Mouse (Mus musculus) intestine, embryonic 15.5 days (tissue): ENCODE data around the gene Col26a1. TPM values are rescaled to one million over a fixed set of nuclear protein-coding genes. Genes with fewer than 3 reads are reported as not detected.
A peak's percentile ranks its signal among the peaks of the same experiment; 100 is the strongest.

ENCODE experiments used
- ATAC-seq: fragments of 200-750 bp; cut with Nextera tagmentation; 2 replicates; pipeline ENCODE4 v1.8.0; 2017; ENCODE audit warnings: moderate TSS enrichment, moderate library complexity
- H3K27ac ChIP-seq: fragments of 300-500 bp; sonication (generic); 2 replicates; pipeline ENCODE4 v1.5.1; 2015; ENCODE audit warnings: mild to moderate bottlenecking, inconsistent platforms
- H3K27me3 ChIP-seq: fragments of 300-500 bp; sonication (generic); replicated peaks from 2 replicates; pipeline ENCODE4 v1.6.1; 2015; ENCODE audit warnings: inconsistent platforms
- H3K36me3 ChIP-seq: fragments of 300-500 bp; sonication (generic); 2 replicates; pipeline ENCODE4 v1.6.1; 2015; ENCODE audit warnings: inconsistent platforms
- H3K4me1 ChIP-seq: fragments of 300-500 bp; sonication (generic); replicated peaks from 2 replicates; pipeline ENCODE4 v1.6.1; 2015; ENCODE audit warnings: inconsistent platforms
- H3K4me2 ChIP-seq: fragments of 300-500 bp; sonication (generic); replicated peaks from 2 replicates; pipeline ENCODE4 v1.6.1; 2015; ENCODE audit warnings: mild to moderate bottlenecking, inconsistent platforms
- H3K4me3 ChIP-seq: fragments of 300-500 bp; sonication (generic); replicated peaks from 2 replicates; pipeline ENCODE4 v1.5.1; 2015; ENCODE audit warnings: inconsistent platforms
- H3K9ac ChIP-seq: fragments of 300-500 bp; sonication (generic); 2 replicates; pipeline ENCODE4 v1.6.1; 2015; ENCODE audit warnings: inconsistent platforms
- H3K9me3 ChIP-seq: fragments of 300-500 bp; sonication (generic); 2 replicates; pipeline ENCODE4 v1.6.1; 2016; ENCODE audit warnings: inconsistent platforms
- WGBS: fragments of 180-500 bp; shearing (Covaris S2); methylation state at CpG from one replicate; pipeline ENCODE4 v1.1.7; 2015; 5-methylcytosine and 5-hydroxymethylcytosine counted together
- polyA plus RNA-seq: library from polyadenylated mRNA; unstranded; fragments of >200 nt; fragmentation: Nextera tagmentation; extraction: Ambion mirVana; gene quantifications from 2 replicates; pipeline ENCODE4 v1.2.1, GENCODE M21; 2015

Col26a1 gene
- polyA plus RNA-seq, 1 experiment from 2014 or later: 10.8 TPM

DNA sequence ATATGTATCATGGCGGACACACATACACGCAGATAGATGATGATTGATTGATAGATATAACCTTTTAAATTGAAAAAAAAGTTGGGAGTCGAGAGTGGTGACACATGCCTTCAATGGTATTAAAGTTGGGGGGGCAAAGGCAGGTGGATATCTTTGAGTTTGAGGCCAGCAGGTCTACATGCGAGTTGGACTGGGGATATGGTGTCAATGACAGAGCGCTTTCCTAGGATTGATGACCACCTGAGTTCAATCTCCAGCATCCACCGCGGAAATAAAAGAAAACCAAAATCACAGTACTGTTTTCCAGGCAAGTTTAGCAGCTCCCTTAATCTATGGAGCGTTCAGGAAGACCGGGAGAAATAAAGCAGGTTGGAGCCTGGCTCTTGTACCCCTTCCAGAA is 24.6 kb upstream of the Col26a1 start:
- peak; percentile 55 for ATAC-seq
- Histone ChIP-seq H3K4me3 (peak overlapping the region; percentile 67), H3K9me3 (no peaks in the 10 kb centered on the region), H3K4me1 (peaks cover 4% of the 10 kb centered on the region), H3K4me2 (peak overlapping the region; percentile 70), H3K36me3 (peaks cover 3% of the 10 kb centered on the region; the same call in 1 of the 2 replicates), H3K27ac (no peak overlapping the region), H3K9ac (no peak overlapping the region), H3K27me3 (no peaks in the 10 kb centered on the region)
- 38% methylated on average over 9 of the region's 9 CpGs for WGBS

DNA sequence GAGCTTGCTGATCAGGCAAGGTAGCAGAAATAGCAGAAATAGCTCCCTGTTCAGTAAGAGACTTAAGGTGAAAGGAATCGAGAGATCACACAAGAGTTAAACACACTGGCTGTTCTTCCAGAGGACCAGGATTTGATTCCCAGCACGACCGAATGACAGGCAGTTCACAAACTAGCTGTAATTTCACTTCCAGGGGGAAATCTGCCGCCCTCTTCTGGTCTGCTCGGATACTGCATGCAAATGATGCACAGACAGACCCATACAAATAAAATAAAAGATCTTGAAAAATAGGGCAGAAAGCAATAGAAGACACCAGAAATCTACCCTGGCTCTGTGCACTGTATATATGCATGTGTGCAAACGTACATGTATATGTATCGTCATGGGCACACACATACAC is 22.6 kb upstream of the Col26a1 start:
- Histone ChIP-seq H3K36me3 (no peaks in the 10 kb centered on the region), H3K4me1 (peaks cover 4% of the 10 kb centered on the region), H3K27me3 (no peaks in the 10 kb centered on the region), H3K4me3 (no peak overlapping the region), H3K27ac (no peak overlapping the region), H3K9me3 (no peaks in the 10 kb centered on the region), H3K4me2 (no peak overlapping the region), H3K9ac (no peak overlapping the region)
- 55% methylated on average over 7 of the region's 7 CpGs for WGBS
- no peak for ATAC-seq

GRCm38 (mm10) chr5:136904621-136905020 is 21.6 kb upstream of the Col26a1 start:
- H3K27me3 ChIP-seq: no peaks in the 10 kb centered on the region
- H3K36me3 ChIP-seq: no peaks in the 10 kb centered on the region
- WGBS: 54% methylated on average over 3 of the region's 3 CpGs
- H3K4me3 ChIP-seq: no peak overlapping the region
- no peak overlapping the region for H3K4me2 ChIP-seq
- no peak for ATAC-seq
- H3K27ac ChIP-seq: no peak overlapping the region
- H3K4me1 ChIP-seq: peaks cover 4% of the 10 kb centered on the region
- no peaks in the 10 kb centered on the region for H3K9me3 ChIP-seq
- H3K9ac ChIP-seq: no peak overlapping the region

DNA sequence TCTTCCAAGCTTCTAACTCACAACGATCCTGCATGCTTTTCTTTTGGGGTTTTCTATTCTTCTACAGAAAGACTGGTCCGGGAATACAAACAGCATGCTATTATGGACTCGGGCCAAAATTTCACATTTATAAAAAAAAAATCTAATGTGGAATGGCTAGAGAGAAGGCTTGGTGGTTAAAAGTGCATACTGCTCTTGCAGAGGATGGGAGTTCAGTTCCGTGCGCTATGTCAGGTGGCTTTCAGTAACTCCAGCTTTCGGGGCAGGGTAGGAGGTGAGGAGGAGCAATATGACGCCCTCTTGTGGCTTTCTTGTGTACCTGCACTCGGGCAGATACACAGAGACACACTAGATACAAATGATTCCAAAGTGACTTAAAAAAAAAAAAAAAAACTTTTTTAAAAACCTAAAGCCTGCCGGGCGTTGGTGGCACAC is 12.5 kb upstream of the Col26a1 start:
- Histone ChIP-seq H3K4me2 (peak overlapping the region; percentile 35), H3K27me3 (no peaks in the 10 kb centered on the region), H3K36me3 (no peaks in the 10 kb centered on the region), H3K9me3 (no peaks in the 10 kb centered on the region), H3K27ac (no peak overlapping the region), H3K4me1 (peaks cover 6% of the 10 kb centered on the region; the same call in 1 of the 2 replicates), H3K9ac (no peak overlapping the region), H3K4me3 (no peak overlapping the region)
- WGBS: 48% methylated on average over 10 of the region's 10 CpGs
- ATAC-seq: no peak

DNA sequence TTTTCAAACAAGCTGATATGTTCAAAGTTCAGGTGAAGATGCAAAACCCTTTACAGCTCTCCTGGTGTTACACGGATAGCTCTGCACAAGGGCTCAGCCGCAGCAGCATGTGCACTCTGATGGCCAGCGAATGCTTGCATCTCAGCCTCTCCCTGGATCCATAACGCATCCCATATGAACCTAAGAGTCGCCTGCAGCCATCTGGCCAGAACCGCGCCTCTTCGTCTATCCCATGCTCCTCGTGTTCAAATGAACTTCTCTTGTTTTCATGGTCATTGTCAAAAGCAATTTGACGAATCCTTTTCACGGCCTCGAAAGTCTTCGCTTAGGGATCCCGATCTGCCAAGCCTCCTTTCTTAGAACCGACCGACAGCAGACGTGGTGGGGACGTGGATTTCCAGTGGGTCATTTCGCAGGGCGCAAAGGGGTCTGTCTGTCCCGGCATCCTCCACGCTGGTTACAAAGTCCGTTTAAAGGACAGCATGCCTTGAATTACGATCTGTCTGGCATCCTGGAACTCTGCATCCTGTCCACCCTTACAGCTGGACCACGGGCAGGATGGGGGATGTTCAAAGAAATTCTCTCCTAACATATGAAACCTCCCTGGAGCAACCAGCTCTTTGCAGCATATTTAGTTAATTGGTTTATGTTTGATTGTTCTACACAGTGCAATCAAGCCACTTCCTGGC is 12.0 kb upstream of the Col26a1 start:
- no peak overlapping the region for H3K27ac ChIP-seq
- no peaks in the 10 kb centered on the region for H3K36me3 ChIP-seq
- no peak overlapping the region for H3K9ac ChIP-seq
- 47% methylated on average over 25 of the region's 25 CpGs for WGBS
- peak overlapping the region; percentile 35 for H3K4me2 ChIP-seq
- no peaks in the 10 kb centered on the region for H3K9me3 ChIP-seq
- H3K27me3 ChIP-seq: no peaks in the 10 kb centered on the region
- no peak for ATAC-seq
- peaks cover 6% of the 10 kb centered on the region; the same call in 1 of the 2 replicates for H3K4me1 ChIP-seq
- no peak overlapping the region for H3K4me3 ChIP-seq

GRCm38 (mm10) chr5:136888539-136889355 is 5.7 kb upstream of the Col26a1 start:
- H3K27ac ChIP-seq: 0 out of 2 replicates have a peak overlapping the region, but pooled peaks have one; percentile 44
- H3K4me2 ChIP-seq: peak overlapping the region; percentile 40
- WGBS: 46% methylated on average over 19 of the region's 19 CpGs
- no peak for ATAC-seq
- H3K4me1 ChIP-seq: peaks cover 9% of the 10 kb centered on the region; the same call in 1 of the 2 replicates
- no peak overlapping the region for H3K4me3 ChIP-seq
- H3K36me3 ChIP-seq: no peaks in the 10 kb centered on the region
- no peaks in the 10 kb centered on the region for H3K9me3 ChIP-seq
- H3K27me3 ChIP-seq: peaks cover 7% of the 10 kb centered on the region
- H3K9ac ChIP-seq: 0 out of 2 replicates have a peak overlapping the region, but pooled peaks have one; percentile 23

DNA sequence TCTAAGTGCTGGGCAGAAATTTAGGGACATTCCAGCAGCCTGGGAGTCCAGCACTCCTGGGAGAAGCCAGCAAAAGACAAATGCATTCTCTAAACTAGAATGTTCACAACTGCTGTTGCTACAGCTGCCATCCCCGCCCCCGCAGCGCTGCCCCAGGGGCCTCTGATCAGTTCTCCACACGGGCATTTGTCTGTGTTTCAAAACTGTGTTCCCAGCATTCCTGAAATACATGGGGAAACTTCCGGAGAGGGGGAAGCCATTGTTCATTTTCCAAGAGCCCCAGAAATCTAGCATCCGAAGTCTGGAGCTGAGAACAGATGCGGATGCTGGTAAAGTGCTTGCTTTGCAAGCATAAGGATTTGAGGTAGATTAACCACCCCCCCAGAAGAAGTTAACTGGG is 3.9 kb upstream of the Col26a1 start:
- Histone ChIP-seq H3K27ac (no peak overlapping the region), H3K4me1 (peaks cover 20% of the 10 kb centered on the region), H3K9ac (no peak overlapping the region), H3K9me3 (no peaks in the 10 kb centered on the region), H3K36me3 (no peaks in the 10 kb centered on the region), H3K27me3 (peaks cover 25% of the 10 kb centered on the region), H3K4me2 (no peak overlapping the region), H3K4me3 (no peak overlapping the region)
- WGBS: 28% methylated on average over 7 of the region's 7 CpGs
- no peak for ATAC-seq

DNA sequence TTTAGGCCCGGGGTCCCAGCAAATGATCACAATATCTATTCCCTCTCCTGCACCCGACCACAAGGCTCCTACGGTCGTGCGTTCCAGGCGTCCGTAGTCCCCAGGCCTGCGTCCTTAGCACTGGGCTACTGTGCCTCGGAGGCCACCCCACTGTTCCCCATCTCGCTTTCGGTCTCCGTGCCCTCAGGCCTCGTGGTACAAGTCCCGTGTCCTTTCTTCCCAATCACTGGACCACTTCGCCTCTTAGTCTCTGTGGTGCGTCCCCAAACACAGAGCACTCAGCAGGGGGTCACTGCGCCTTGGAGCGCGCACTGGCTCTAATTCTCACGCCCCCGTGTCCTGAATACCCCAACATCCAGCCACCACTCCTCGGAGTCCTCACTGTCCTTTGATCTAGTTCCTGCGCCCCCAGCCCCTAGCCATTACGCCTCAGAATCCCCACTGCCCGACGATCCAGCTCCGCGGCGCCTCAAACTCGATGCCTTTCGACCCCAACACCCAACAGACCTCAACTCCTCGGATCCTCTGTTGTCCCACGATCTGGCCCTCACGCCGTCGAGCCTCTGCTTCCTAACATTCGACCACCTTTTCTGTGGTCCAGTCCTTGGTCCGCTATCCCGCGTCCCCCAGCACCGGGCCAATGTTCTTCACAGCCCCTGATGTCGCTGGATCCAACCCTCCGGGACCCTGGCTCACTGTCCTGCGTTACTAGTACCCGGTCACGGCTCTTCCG is 788 bp downstream of the Col26a1 start:
- 3% methylated on average over 47 of the region's 47 CpGs for WGBS
- H3K4me2 ChIP-seq: peak overlapping the region; percentile 75
- no peaks in the 10 kb centered on the region for H3K36me3 ChIP-seq
- 0 out of 2 replicates have a peak, but pooled peaks have one; percentile 31 for ATAC-seq
- peak overlapping the region; percentile 62 for H3K9ac ChIP-seq
- peaks cover 30% of the 10 kb centered on the region for H3K27me3 ChIP-seq
- peaks cover 20% of the 10 kb centered on the region for H3K4me1 ChIP-seq
- no peak overlapping the region for H3K27ac ChIP-seq
- no peaks in the 10 kb centered on the region for H3K9me3 ChIP-seq
- H3K4me3 ChIP-seq: peak overlapping the region; percentile 51

- H3K9me3 ChIP-seq: no peaks in the 10 kb centered on the region
- peak overlapping the region; percentile 75 for H3K4me2 ChIP-seq
- ATAC-seq: peak; percentile 92
- H3K9ac ChIP-seq: peak overlapping the region; percentile 40
- H3K27me3 ChIP-seq: peaks cover 30% of the 10 kb centered on the region
- H3K27ac ChIP-seq: no peak overlapping the region
- H3K36me3 ChIP-seq: no peaks in the 10 kb centered on the region
- 5% methylated on average over 39 of the region's 39 CpGs for WGBS
- peaks cover 17% of the 10 kb centered on the region for H3K4me1 ChIP-seq
- H3K4me3 ChIP-seq: peak overlapping the region; percentile 51
These were observed 1.5 kb downstream of the Col26a1 start for GRCm38 (mm10) chr5:136881380-136882009.

- H3K36me3 ChIP-seq: no peaks in the 10 kb centered on the region
- no peak for ATAC-seq
- H3K9ac ChIP-seq: no peak overlapping the region
- no peaks in the 10 kb centered on the region for H3K9me3 ChIP-seq
- H3K4me1 ChIP-seq: peaks cover 17% of the 10 kb centered on the region
- H3K27ac ChIP-seq: no peak overlapping the region
- H3K4me2 ChIP-seq: no peak overlapping the region
- WGBS: 84% methylated on average over 8 of the region's 8 CpGs
- no peak overlapping the region for H3K4me3 ChIP-seq
- H3K27me3 ChIP-seq: peaks cover 30% of the 10 kb centered on the region
These were observed 2.9 kb downstream of the Col26a1 start for GRCm38 (mm10) chr5:136880101-136880500.

- Histone ChIP-seq H3K27me3 (no peaks in the 10 kb centered on the region), H3K36me3 (no peaks in the 10 kb centered on the region), H3K4me1 (peaks cover 5% of the 10 kb centered on the region; the same call in 1 of the 2 replicates), H3K9me3 (no peaks in the 10 kb centered on the region), H3K4me2 (no peak overlapping the region), H3K9ac (no peak overlapping the region), H3K27ac (no peak overlapping the region), H3K4me3 (no peak overlapping the region)
- ATAC-seq: no peak
- WGBS: 62% methylated on average over 10 of the region's 10 CpGs
These were observed 8.7 kb downstream of the Col26a1 start for GRCm38 (mm10) chr5:136874271-136874670.
